Mouse (Mus musculus) cerebral cortex, adult 2 months (tissue): Measurements from ENCODE around the gene Tgfbr3l.

Experiments
- WGBS: fragments of 180-500 bp; shearing (Covaris S2); methylation state at CpG from one replicate; pipeline ENCODE4 v1.1.7; 2018; 5-methylcytosine and 5-hydroxymethylcytosine counted together

The Tgfbr3l gene

GRCm38 (mm10) chr8:4247951-4248540, at the start of gene Tgfbr3l:
TSS of gene Tgfbr3l (plus strand) at chr8:4248214.
- WGBS, result 72% methylated on average over 15 of the region's 15 CpGs

DNA sequence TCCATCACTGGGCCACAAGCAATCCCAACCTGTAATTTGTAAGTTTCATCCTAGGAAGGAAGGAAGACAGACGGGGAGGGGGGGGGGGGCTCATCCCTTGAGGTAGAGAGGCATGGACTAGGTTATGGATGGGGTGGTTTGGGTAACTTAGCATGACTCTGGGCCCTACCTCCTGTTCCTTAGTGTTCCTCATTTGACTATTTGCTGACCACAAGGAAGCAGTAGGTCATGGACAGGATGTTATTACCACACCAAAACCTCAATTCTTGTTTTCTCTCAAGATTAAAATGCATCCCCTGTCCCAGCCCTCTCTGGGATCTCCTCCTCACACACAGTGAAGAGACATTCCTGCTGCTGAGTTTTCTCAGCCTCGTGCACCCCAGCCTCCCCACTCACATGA, 46.7 kb upstream of the Tgfbr3l start:
- 72% methylated on average over 2 of the region's 2 CpGs for WGBS

DNA sequence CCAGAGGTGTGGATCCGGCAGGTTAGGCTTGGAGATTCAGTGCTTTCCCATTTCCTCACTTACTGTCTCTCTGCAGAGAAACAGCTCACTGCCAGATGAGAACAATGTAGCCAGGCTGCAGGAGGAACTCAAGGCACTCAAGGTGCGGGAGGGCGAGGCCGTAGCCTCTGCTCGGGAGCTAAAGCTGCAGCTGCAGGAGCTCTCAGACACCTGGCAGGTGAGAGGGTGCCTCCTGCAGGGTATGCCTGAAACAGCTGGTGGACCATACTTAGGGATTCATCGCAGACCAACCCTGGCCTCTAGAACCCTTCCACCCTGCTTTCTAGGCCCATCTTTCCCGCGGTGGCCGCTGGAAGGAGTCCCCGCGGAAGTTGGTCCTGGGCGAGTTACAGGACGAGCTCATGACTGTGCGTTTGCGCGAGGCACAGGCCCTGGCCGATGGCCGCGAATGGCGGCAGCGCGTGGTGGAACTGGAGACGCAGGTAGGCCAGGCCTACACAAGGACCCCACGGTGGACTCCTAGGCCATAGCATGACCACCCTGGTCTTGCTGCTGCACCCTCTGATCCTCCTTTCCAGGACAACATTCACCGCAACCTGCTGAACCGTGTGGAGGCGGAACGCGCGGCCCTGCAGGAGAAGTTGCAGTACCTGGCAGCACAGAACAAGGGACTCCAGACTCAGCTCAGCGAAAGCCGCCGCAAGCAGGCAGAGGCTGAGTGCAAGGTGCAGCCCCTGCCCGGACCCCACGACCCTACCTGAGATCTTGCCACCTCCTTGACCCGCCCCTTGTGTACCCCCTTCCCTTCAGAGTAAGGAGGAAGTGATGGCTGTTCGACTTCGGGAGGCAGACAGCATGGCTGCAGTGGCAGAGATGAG, 42.5 kb upstream of the Tgfbr3l start:
- WGBS, result 59% methylated on average over 38 of the region's 38 CpGs

GRCm38 (mm10) chr8:4206182-4207015, 41.6 kb upstream of the Tgfbr3l start:
- 42% methylated on average over 44 of the region's 44 CpGs for WGBS

DNA sequence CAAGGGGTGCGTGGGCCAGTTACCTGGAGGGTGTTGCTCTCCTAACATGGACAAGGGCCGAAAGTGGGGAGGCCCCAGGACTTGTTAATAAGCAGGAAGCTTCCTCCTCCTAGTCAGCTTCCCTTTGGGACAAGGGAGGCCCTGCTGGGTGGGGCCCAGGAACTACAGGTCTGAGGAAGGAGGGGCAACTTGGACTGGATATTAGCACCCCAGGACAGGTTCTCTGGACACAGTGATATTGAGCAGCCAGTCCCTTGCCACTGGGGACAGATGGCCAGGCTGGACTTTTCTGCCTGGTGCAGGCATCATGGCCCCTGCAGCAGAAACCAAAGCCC, 41.0 kb upstream of the Tgfbr3l start:
- 68% methylated on average over 2 of the region's 2 CpGs for WGBS

GRCm38 (mm10) chr8:4211097-4211496, 36.9 kb upstream of the Tgfbr3l start:
- 45% methylated on average over 6 of the region's 6 CpGs for WGBS

GRCm38 (mm10) chr8:4212809-4213209, 35.2 kb upstream of the Tgfbr3l start:
- 1% methylated on average over 25 of the region's 25 CpGs for WGBS

- WGBS, result 13% methylated on average over 18 of the region's 18 CpGs
Measured at GRCm38 (mm10) chr8:4213210-4214005, 34.6 kb upstream of the Tgfbr3l start.

- 30% methylated on average over 33 of the region's 33 CpGs for WGBS
Measured at GRCm38 (mm10) chr8:4214006-4214980, 33.7 kb upstream of the Tgfbr3l start.

DNA sequence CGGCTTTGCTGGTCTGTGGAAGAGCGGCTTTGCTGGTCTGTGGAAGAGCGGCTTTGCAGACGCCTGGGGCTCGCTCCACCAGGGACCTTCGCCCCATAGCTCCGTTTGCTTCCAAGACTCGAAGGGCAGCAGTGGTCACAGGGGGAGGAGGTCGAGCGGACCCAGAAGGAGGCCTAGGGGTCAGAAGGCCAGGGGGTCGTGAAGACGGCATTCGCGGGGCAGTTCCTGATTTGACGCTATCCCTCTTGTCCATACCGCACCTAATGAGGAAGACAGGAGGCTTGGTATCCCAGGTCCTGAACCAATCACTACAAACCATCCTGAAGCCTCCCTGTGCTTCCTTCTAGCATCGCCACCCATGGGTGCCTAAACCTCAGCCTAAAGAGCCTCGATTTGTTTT, 31.7 kb upstream of the Tgfbr3l start:
- WGBS, result 8% methylated on average over 18 of the region's 18 CpGs

- 2% methylated on average over 44 of the region's 44 CpGs for WGBS
Measured at GRCm38 (mm10) chr8:4216791-4217621, 31.0 kb upstream of the Tgfbr3l start, which contains the start of gene Prr36. TSS of gene Prr36 (minus strand) at chr8:4217459.

DNA sequence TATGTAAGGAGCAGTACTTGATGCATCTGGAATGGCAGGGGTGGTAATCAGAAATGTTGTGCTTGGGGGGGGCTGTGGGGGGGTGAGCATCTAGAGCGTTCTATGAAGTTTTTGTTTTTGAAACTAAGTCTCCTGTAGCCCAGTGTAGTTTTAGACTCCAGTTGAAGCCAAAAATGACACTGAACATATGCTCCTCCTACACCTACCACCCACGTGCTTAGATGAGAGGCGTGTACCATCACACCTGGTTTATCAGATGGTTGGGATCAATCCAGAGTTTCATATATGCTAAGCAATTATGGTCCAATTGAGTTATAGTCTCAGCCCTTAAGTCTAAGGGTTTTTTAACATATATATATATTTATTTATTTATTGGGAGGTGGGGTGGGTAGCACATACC, 28.4 kb upstream of the Tgfbr3l start:
- WGBS, result 64% methylated on average over 3 of the region's 3 CpGs

GRCm38 (mm10) chr8:4226323-4226722, 21.7 kb upstream of the Tgfbr3l start:
- WGBS, result 43% methylated on average over 4 of the region's 4 CpGs

DNA sequence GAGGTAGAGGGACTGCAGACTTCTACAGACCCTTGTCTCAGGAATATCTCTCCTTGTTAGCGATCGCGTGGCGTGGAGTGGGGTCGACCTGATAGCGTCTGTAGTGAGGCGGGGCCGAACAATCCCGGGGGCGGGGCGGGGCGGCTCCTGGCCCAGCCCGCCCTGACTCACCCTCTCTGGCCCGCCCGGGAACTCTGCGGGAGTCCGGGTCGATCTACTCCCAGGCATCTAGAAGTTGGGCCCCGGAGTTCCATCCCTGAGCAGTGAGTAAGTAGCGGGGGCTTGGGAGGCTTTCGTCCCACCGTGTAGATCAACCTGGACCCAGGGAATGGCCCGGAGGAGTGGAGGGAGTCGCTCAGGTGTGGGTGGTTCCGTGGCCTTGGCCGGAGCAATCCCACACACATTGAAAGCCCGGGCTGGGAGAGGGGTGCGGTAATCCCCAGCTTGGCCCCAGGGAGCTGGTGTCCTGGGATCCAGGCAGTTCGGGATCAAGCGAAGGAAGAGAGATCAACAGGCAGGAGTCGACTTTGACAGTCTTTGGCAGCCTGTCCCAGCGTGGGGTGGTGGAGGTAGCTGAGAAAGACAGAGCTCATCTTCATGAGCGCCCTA, 21.2 kb upstream of the Tgfbr3l start, which contains the start of gene Lrrc8e:
Gene Lrrc8e (plus strand): TSS at position 89 of the 609 bp plus-strand sequence.
- 10% methylated on average over 33 of the region's 33 CpGs for WGBS

DNA sequence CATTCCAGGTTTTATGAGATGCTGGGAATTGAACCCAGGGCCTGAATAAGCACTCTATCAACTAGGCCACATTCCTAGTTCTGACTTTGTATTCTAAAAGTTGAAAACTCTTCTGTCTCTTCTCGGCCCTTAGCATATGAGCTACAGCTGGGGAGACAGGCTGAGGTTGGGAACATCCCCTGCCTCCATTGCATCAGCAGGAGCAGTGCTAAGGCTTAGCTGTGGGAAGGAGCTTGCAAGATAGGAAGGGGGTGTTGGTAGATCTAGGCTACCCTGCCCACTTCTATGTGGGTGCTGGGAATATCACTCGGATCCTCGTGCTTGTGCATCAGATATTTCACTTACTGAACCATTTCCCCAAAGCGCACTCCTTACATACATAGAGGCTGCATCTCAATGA, 20.1 kb upstream of the Tgfbr3l start:
- WGBS, result 79% methylated on average over 4 of the region's 4 CpGs

DNA sequence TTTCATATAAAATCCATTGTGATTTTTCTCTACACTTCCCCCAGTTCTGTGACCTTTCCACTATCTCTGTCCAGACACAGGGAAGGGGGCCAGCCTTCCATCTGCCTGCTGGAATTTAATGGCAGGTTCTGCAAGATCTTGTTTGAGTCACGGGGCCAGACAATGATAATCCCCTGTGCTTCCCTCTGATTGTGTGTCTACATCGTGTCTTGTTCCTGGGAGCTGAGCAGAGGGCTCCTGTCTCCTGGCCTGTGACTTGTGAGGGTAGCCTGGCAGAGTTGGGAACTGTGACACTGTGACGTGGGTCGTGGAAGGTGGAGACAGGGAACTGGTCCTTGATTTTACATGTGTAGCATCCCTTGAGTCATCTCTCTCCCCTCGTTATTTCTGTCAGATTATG, 18.2 kb upstream of the Tgfbr3l start:
- 80% methylated on average over 5 of the region's 5 CpGs for WGBS

DNA sequence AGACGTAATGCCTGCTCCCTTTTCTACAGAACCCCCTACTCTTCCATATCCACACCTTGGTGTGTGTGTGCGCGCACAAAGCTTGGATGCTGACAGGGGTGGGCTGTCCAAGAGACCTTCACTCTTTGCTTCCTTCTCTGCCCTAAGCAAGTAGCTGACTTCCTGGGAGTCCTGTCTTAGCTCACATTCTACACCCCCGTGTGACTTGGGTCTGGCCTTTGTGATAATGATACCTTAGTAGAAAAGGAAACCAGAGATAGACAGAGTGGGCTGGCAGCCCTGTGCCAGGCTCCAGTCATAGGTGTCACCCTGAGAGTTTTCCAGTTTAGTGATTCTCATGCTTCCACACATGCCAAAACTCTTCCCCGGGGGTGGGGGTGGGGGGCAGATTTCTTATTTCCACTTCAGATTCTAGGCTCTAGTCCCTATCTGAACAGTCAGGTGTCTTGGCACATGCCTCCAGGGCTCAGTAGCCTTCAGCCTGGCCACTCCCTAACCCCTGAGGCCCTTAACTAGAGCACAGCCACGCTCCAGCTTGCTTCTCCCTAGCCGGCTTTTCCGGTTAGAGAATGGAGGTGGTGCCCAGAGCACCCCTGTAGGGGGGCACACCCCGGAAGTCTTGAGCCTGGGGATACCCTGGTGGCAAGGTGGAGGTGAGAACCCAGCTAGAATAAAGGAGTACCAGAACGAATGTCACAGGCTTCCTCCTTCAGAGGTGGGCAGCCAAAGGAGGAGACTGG, 17.2 kb upstream of the Tgfbr3l start:
- 71% methylated on average over 10 of the region's 10 CpGs for WGBS

GRCm38 (mm10) chr8:4237814-4238433, 10.1 kb upstream of the Tgfbr3l start:
- WGBS, result 15% methylated on average over 15 of the region's 15 CpGs
